Mouse (Mus musculus): ENCODE data around the gene 4933428G20Rik.

The 4933428G20Rik gene

GRCm38 (mm10) chr11:97532950-97533582 lies 32.9 kb upstream of the 4933428G20Rik start:
- DNase-seq (ENCODE audit: low spot score), result no peak

GRCm38 (mm10) chr11:97532354-97532753 lies 32.2 kb upstream of the 4933428G20Rik start:
- no peak for DNase-seq (ENCODE audit: low spot score)

- DNase-seq (ENCODE audit: low spot score), result peak; percentile 86
Observed at GRCm38 (mm10) chr11:97531381-97532260, 31.5 kb upstream of the 4933428G20Rik start.

- DNase-seq (ENCODE audit: low spot score), result no peak
Observed at GRCm38 (mm10) chr11:97530961-97531360, 30.8 kb upstream of the 4933428G20Rik start.

GRCm38 (mm10) chr11:97530069-97530468 lies 29.9 kb upstream of the 4933428G20Rik start:
- DNase-seq (ENCODE audit: low spot score), result no peak

GRCm38 (mm10) chr11:97528282-97528808 lies 28.2 kb upstream of the 4933428G20Rik start:
- DNase-seq (ENCODE audit: low spot score), result no peak

- DNase-seq (ENCODE audit: low spot score), result no peak
Observed at GRCm38 (mm10) chr11:97525313-97525712, 25.2 kb upstream of the 4933428G20Rik start.

- DNase-seq (ENCODE audit: low spot score), result no peak
Observed at GRCm38 (mm10) chr11:97524306-97524705, 24.2 kb upstream of the 4933428G20Rik start.

- DNase-seq (ENCODE audit: low spot score), result no peak
Observed at GRCm38 (mm10) chr11:97523827-97524261, 23.7 kb upstream of the 4933428G20Rik start.

GRCm38 (mm10) chr11:97523107-97523506 lies 23.0 kb upstream of the 4933428G20Rik start:
- DNase-seq (ENCODE audit: low spot score), result no peak

GRCm38 (mm10) chr11:97521741-97522474 lies 21.8 kb upstream of the 4933428G20Rik start:
- no peak for DNase-seq (ENCODE audit: low spot score)

- DNase-seq (ENCODE audit: low spot score), result no peak
Observed at GRCm38 (mm10) chr11:97520541-97520940, 20.4 kb upstream of the 4933428G20Rik start.

GRCm38 (mm10) chr11:97513066-97513465 lies 12.9 kb upstream of the 4933428G20Rik start:
- DNase-seq (ENCODE audit: low spot score), result no peak

GRCm38 (mm10) chr11:97512511-97512910 lies 12.4 kb upstream of the 4933428G20Rik start:
- no peak for DNase-seq (ENCODE audit: low spot score)

GRCm38 (mm10) chr11:97511661-97512369 lies 11.7 kb upstream of the 4933428G20Rik start:
- DNase-seq (ENCODE audit: low spot score), result no peak

GRCm38 (mm10) chr11:97510966-97511660 lies 11.0 kb upstream of the 4933428G20Rik start:
- peak; percentile 72 for DNase-seq (ENCODE audit: low spot score)

GRCm38 (mm10) chr11:97509715-97510485 lies 9.8 kb upstream of the 4933428G20Rik start:
- no peak for DNase-seq (ENCODE audit: low spot score)

GRCm38 (mm10) chr11:97509058-97509457 lies 8.9 kb upstream of the 4933428G20Rik start:
- no peak for DNase-seq (ENCODE audit: low spot score)

GRCm38 (mm10) chr11:97508198-97508597 lies 8.1 kb upstream of the 4933428G20Rik start:
- DNase-seq (ENCODE audit: low spot score), result no peak

- no peak for DNase-seq (ENCODE audit: low spot score)
Observed at GRCm38 (mm10) chr11:97506331-97506730, 6.2 kb upstream of the 4933428G20Rik start.
